Mouse (Mus musculus) heart, postnatal 0 days (tissue): ENCODE data around the gene Actn3.

Experiments used
- CTCF ChIP-seq: IDR thresholded peaks from 2 replicates; pipeline ENCODE4 v1.5.1; 2016; ENCODE audit warnings: antibody characterized with exemption, control low read depth, low read depth
- EP300 ChIP-seq: IDR thresholded peaks from 2 replicates; pipeline ENCODE4 v1.6.1; 2016; ENCODE audit warnings: antibody characterized with exemption, low read depth

DNA sequence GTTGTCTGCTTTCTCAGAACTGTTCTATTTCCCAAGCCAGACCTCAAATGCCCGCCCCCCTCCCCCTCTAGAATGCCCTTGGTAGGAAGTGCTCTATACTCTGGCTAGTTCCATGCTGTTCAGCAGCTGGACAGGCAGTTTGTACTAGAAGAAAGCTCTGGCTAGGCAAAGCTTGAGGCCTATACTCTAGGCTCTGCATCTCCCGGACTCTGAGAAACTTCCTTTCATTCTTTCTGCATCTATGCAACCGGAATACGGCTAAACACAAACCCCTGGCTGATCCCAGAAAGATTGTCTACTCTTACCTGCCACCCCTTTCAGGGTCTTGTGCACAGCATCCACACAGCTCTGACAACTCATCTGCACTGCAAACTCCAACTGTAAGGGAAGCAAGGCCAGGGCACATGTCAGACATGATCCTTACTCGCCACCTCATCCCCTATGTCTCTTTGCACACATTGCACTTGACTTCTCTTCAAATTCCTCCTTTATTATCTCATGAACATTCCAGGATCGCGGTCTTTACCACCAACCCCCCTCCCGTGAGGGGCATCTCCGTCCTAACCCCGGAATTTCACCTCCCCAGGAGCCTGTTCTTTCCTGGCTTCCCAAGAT, 39.1 kb downstream of the Actn3 start:
- TF ChIP-seq CTCF, result no peak
- TF ChIP-seq EP300, result no peak
